ENCODE assay signal across 9 mouse cellular contexts in genomic region chr9:120855293-120856050, GRCm38 (mm10).
DNase-seq lines count a peak whose midpoint lies in the region; ATAC-seq and TF ChIP-seq lines count a peak whose summit lies in the region.
"Had no signal": no experiment of that assay in that cellular context is flagged by ENCODE, and none has a peak within 500 bp of the region (broad histone marks: within the 10 kb centered on the region; RNA-seq: fewer than 3 reads in every experiment).

No protein-coding gene starts in this region.

- no peaks in the 10 kb centered on the region for H3K27me3 ChIP-seq in hindbrain, embryonic 13.5 days

- no peaks in the 10 kb centered on the region for H3K9me3 ChIP-seq in hindbrain, embryonic 13.5 days

- no peaks in the 10 kb centered on the region for H3K36me3 ChIP-seq in hindbrain, embryonic 13.5 days

- intact Hi-C loops in gastrocnemius, adult 2 months (cut with DNase I): no loop called here

- H3K4me2 ChIP-seq in hindbrain, embryonic 13.5 days: no peak overlapping the region

- peaks cover 15% of the 10 kb centered on the region for H3K4me1 ChIP-seq in hindbrain, embryonic 13.5 days (replicated peaks)

- H3K9ac ChIP-seq in hindbrain, embryonic 13.5 days: no peak overlapping the region

- H3K4me3 ChIP-seq in gastrocnemius, adult 2 months: no peak overlapping the region
- H3K4me3 ChIP-seq in hindbrain, embryonic 13.5 days: no peak overlapping the region

- H3K27ac ChIP-seq in gastrocnemius, adult 2 months: peak overlapping the region; percentile 62
- 0 out of 2 replicates have a peak overlapping the region, but pooled peaks have one; percentile 30 for H3K27ac ChIP-seq in hindbrain, embryonic 13.5 days

- no peak for TF ChIP-seq CTCF in gastrocnemius, adult 2 months (IDR thresholded peaks at IDR 0.05)

- ATAC-seq in hindbrain, embryonic 13.5 days (ENCODE audit: low FRiP score): peak; percentile 24; the same call in 1 of the 2 replicates
- ATAC-seq: intestine, embryonic 16.5 days had no signal

- 39% methylated on average over 3 of the region's 3 CpGs for WGBS in hindbrain, embryonic 13.5 days

- DNase-seq in gastrocnemius, adult 2 months: peak; percentile 43
- no peak for DNase-seq in gastrocnemius, postnatal 25 days
- DNase-seq in retina, postnatal 1 day: peak; percentile 48
- DNase-seq in retina, embryonic 14.5 days (ENCODE audit: low spot score): no peak
- no peak for DNase-seq in urinary bladder, postnatal 25 days (ENCODE audit: low spot score)
- DNase-seq in frontal cortex, adult 2 months (ENCODE audit: extremely low spot score in 1 of 2, low spot score in 1 of 2): no peak
- no peak for DNase-seq in B cell, adult 2 months

Comparison
In these comparisons a context has a peak if more than half of its experiments do, and no peak if none do; other contexts are left out.
1. DNase-seq: peak in gastrocnemius, adult 2 months (single experiment) and retina, postnatal 1 day (single experiment); none in gastrocnemius, postnatal 25 days (single experiment), retina, embryonic 14.5 days (single experiment), urinary bladder, postnatal 25 days (single experiment), frontal cortex, adult 2 months (0 of 2) and B cell, adult 2 months (0 of 2).